Mouse (Mus musculus) small intestine, adult 2 months (tissue): ENCODE results near the gene Ccdc191.

Source experiments
- CTCF ChIP-seq: fragments of 200-500 bp; IDR thresholded peaks from 2 replicates; pipeline ENCODE4 v1.5.1; 2012; ENCODE audit warnings: low read depth, mild to moderate bottlenecking, control low read depth, inconsistent platforms, low read length, moderate library complexity, mixed read lengths; ENCODE audit not compliant: insufficient replicate concordance, insufficient read length; ENCODE audit errors: extremely low read depth
- POLR2A ChIP-seq: fragments of 200-500 bp; IDR thresholded peaks from 2 replicates; pipeline ENCODE4 v1.6.1; 2012; ENCODE audit warnings: low read depth, mild to moderate bottlenecking, control low read depth, inconsistent platforms, low read length, moderate library complexity

GRCm38 (mm10) chr16:43979010-43979327 is 89.4 kb downstream of the Ccdc191 start:
- TF ChIP-seq CTCF = no peak
- no peak for TF ChIP-seq POLR2A
